Mouse (Mus musculus): ENCODE measurements at regions not wholly inside any gene's neighbourhood (a gene's known extent, or its start where the extent isn't known, plus 50 kb on each side); places are given as distances from the start of the nearest gene placed in this dataset.

GRCm38 (mm10) chr12:27780801-27781200 lies 438.4 kb upstream of the Sox11 start:
- Histone ChIP-seq H3K4me2 (replicated peaks; ENCODE audit: low read depth, low read length) (no peak overlapping the region), H3K9me3 (ENCODE audit: control insufficient read depth, low read length) (no peaks in the 10 kb centered on the region), H3K27ac (ENCODE audit: low read depth, low read length) (no peak overlapping the region), H3K4me3 (ENCODE audit: low read length) (no peak overlapping the region), H3K27me3 (ENCODE audit: control insufficient read depth, insufficient read depth, low read length) (no peaks in the 10 kb centered on the region), H3K9ac (ENCODE audit: low read depth, low read length) (no peak overlapping the region), H3K4me1 (ENCODE audit: control insufficient read depth, insufficient read depth, low read length) (no peaks in the 10 kb centered on the region), H3K36me3 (ENCODE audit: control insufficient read depth, insufficient read depth, low read length) (no peaks in the 10 kb centered on the region)
- WGBS, result 97% methylated on average over 1 of the region's 1 CpGs
- ATAC-seq (ENCODE audit: low FRiP score, low TSS enrichment), result no peak

- ATAC-seq (ENCODE audit: low FRiP score, low TSS enrichment), result peak; percentile 68
Observed at GRCm38 (mm10) chr12:27765948-27766347, 423.6 kb upstream of the Sox11 start.

GRCm38 (mm10) chr12:27759016-27759415 lies 416.6 kb upstream of the Sox11 start:
- H3K9me3 ChIP-seq (ENCODE audit: control insufficient read depth, low read length), result peaks cover 4% of the 10 kb centered on the region; the same call in 1 of the 2 replicates
- ATAC-seq (ENCODE audit: low FRiP score, low TSS enrichment), result no peak
- H3K9ac ChIP-seq (ENCODE audit: low read depth, low read length), result no peak overlapping the region
- H3K27me3 ChIP-seq (ENCODE audit: control insufficient read depth, insufficient read depth, low read length), result no peaks in the 10 kb centered on the region
- no peak overlapping the region for H3K4me3 ChIP-seq (ENCODE audit: low read length)
- no peaks in the 10 kb centered on the region for H3K4me1 ChIP-seq (ENCODE audit: control insufficient read depth, insufficient read depth, low read length)
- no peaks in the 10 kb centered on the region for H3K36me3 ChIP-seq (ENCODE audit: control insufficient read depth, insufficient read depth, low read length)
- H3K4me2 ChIP-seq (replicated peaks; ENCODE audit: low read depth, low read length), result no peak overlapping the region
- no peak overlapping the region for H3K27ac ChIP-seq (ENCODE audit: low read depth, low read length)

More at GRCm38 (mm10) chr12:27765948-27766347, 423.6 kb upstream of the Sox11 start:
- H3K27me3 ChIP-seq (ENCODE audit: control insufficient read depth, insufficient read depth, low read length), result no peaks in the 10 kb centered on the region
- no peak overlapping the region for H3K9ac ChIP-seq (ENCODE audit: low read depth, low read length)
- H3K9me3 ChIP-seq (ENCODE audit: control insufficient read depth, low read length), result no peaks in the 10 kb centered on the region
- no peak overlapping the region for H3K27ac ChIP-seq (ENCODE audit: low read depth, low read length)
- H3K4me3 ChIP-seq (ENCODE audit: low read length), result no peak overlapping the region
- 5% methylated on average over 1 of the region's 1 CpGs for WGBS
- no peaks in the 10 kb centered on the region for H3K36me3 ChIP-seq (ENCODE audit: control insufficient read depth, insufficient read depth, low read length)
- H3K4me2 ChIP-seq (replicated peaks; ENCODE audit: low read depth, low read length), result no peak overlapping the region
- 0 out of 2 replicates have a peak, but pooled peaks cover 6% of the 10 kb centered on the region for H3K4me1 ChIP-seq (ENCODE audit: control insufficient read depth, insufficient read depth, low read length)

- H3K27ac ChIP-seq (ENCODE audit: low read depth, low read length), result no peak overlapping the region
- H3K36me3 ChIP-seq (ENCODE audit: control insufficient read depth, insufficient read depth, low read length), result no peaks in the 10 kb centered on the region
- ATAC-seq (ENCODE audit: low FRiP score, low TSS enrichment), result peak; percentile 86
- peaks cover 4% of the 10 kb centered on the region; the same call in 1 of the 2 replicates for H3K9me3 ChIP-seq (ENCODE audit: control insufficient read depth, low read length)
- H3K4me1 ChIP-seq (ENCODE audit: control insufficient read depth, insufficient read depth, low read length), result no peaks in the 10 kb centered on the region
- no peak overlapping the region for H3K4me3 ChIP-seq (ENCODE audit: low read length)
- H3K27me3 ChIP-seq (ENCODE audit: control insufficient read depth, insufficient read depth, low read length), result no peaks in the 10 kb centered on the region
- no peak overlapping the region for H3K4me2 ChIP-seq (replicated peaks; ENCODE audit: low read depth, low read length)
- H3K9ac ChIP-seq (ENCODE audit: low read depth, low read length), result no peak overlapping the region
Observed at GRCm38 (mm10) chr12:27757641-27758040, 415.3 kb upstream of the Sox11 start.

GRCm38 (mm10) chr12:27724619-27725200 lies 382.3 kb upstream of the Sox11 start:
- Histone ChIP-seq H3K9ac (ENCODE audit: low read depth, low read length) (no peak overlapping the region), H3K36me3 (ENCODE audit: control insufficient read depth, insufficient read depth, low read length) (no peaks in the 10 kb centered on the region), H3K4me1 (ENCODE audit: control insufficient read depth, insufficient read depth, low read length) (no peaks in the 10 kb centered on the region), H3K9me3 (ENCODE audit: control insufficient read depth, low read length) (no peaks in the 10 kb centered on the region), H3K4me2 (replicated peaks; ENCODE audit: low read depth, low read length) (no peak overlapping the region), H3K27ac (ENCODE audit: low read depth, low read length) (no peak overlapping the region), H3K4me3 (ENCODE audit: low read length) (no peak overlapping the region), H3K27me3 (ENCODE audit: control insufficient read depth, insufficient read depth, low read length) (no peaks in the 10 kb centered on the region)
- ATAC-seq (ENCODE audit: low FRiP score, low TSS enrichment), result no peak
- WGBS, result 66% methylated on average over 5 of the region's 5 CpGs

- no peaks in the 10 kb centered on the region for H3K27me3 ChIP-seq (ENCODE audit: control insufficient read depth, insufficient read depth, low read length)
- H3K27ac ChIP-seq (ENCODE audit: low read depth, low read length), result no peak overlapping the region
- H3K4me3 ChIP-seq (ENCODE audit: low read length), result no peak overlapping the region
- no peak overlapping the region for H3K9ac ChIP-seq (ENCODE audit: low read depth, low read length)
- no peaks in the 10 kb centered on the region for H3K36me3 ChIP-seq (ENCODE audit: control insufficient read depth, insufficient read depth, low read length)
- H3K9me3 ChIP-seq (ENCODE audit: control insufficient read depth, low read length), result no peaks in the 10 kb centered on the region
- H3K4me2 ChIP-seq (replicated peaks; ENCODE audit: low read depth, low read length), result no peak overlapping the region
- ATAC-seq (ENCODE audit: low FRiP score, low TSS enrichment), result no peak
- no peaks in the 10 kb centered on the region for H3K4me1 ChIP-seq (ENCODE audit: control insufficient read depth, insufficient read depth, low read length)
Observed at GRCm38 (mm10) chr12:27680459-27680858, 338.1 kb upstream of the Sox11 start.

GRCm38 (mm10) chr12:27673404-27673803 lies 331.0 kb upstream of the Sox11 start:
- no peaks in the 10 kb centered on the region for H3K27me3 ChIP-seq (ENCODE audit: control insufficient read depth, insufficient read depth, low read length)
- no peaks in the 10 kb centered on the region for H3K36me3 ChIP-seq (ENCODE audit: control insufficient read depth, insufficient read depth, low read length)
- no peak overlapping the region for H3K4me2 ChIP-seq (replicated peaks; ENCODE audit: low read depth, low read length)
- no peak overlapping the region for H3K4me3 ChIP-seq (ENCODE audit: low read length)
- H3K27ac ChIP-seq (ENCODE audit: low read depth, low read length), result no peak overlapping the region
- H3K9ac ChIP-seq (ENCODE audit: low read depth, low read length), result no peak overlapping the region
- no peak for ATAC-seq (ENCODE audit: low FRiP score, low TSS enrichment)
- no peaks in the 10 kb centered on the region for H3K9me3 ChIP-seq (ENCODE audit: control insufficient read depth, low read length)
- H3K4me1 ChIP-seq (ENCODE audit: control insufficient read depth, insufficient read depth, low read length), result no peaks in the 10 kb centered on the region

- H3K27ac ChIP-seq (ENCODE audit: low read depth, low read length), result no peak overlapping the region
- H3K4me1 ChIP-seq (ENCODE audit: control insufficient read depth, insufficient read depth, low read length), result no peaks in the 10 kb centered on the region
- H3K9ac ChIP-seq (ENCODE audit: low read depth, low read length), result no peak overlapping the region
- ATAC-seq (ENCODE audit: low FRiP score, low TSS enrichment), result no peak
- H3K4me2 ChIP-seq (replicated peaks; ENCODE audit: low read depth, low read length), result no peak overlapping the region
- H3K4me3 ChIP-seq (ENCODE audit: low read length), result no peak overlapping the region
- no peaks in the 10 kb centered on the region for H3K36me3 ChIP-seq (ENCODE audit: control insufficient read depth, insufficient read depth, low read length)
- no peaks in the 10 kb centered on the region for H3K9me3 ChIP-seq (ENCODE audit: control insufficient read depth, low read length)
- no peaks in the 10 kb centered on the region for H3K27me3 ChIP-seq (ENCODE audit: control insufficient read depth, insufficient read depth, low read length)
- WGBS, result 59% methylated on average over 9 of the region's 9 CpGs
Observed at GRCm38 (mm10) chr12:27670650-27671084, 328.3 kb upstream of the Sox11 start.

GRCm38 (mm10) chr12:27670190-27670589 lies 327.8 kb upstream of the Sox11 start:
- H3K9me3 ChIP-seq (ENCODE audit: control insufficient read depth, low read length), result no peaks in the 10 kb centered on the region
- H3K27ac ChIP-seq (ENCODE audit: low read depth, low read length), result no peak overlapping the region
- WGBS, result 79% methylated on average over 7 of the region's 7 CpGs
- no peak overlapping the region for H3K9ac ChIP-seq (ENCODE audit: low read depth, low read length)
- no peaks in the 10 kb centered on the region for H3K36me3 ChIP-seq (ENCODE audit: control insufficient read depth, insufficient read depth, low read length)
- no peaks in the 10 kb centered on the region for H3K4me1 ChIP-seq (ENCODE audit: control insufficient read depth, insufficient read depth, low read length)
- no peak overlapping the region for H3K4me2 ChIP-seq (replicated peaks; ENCODE audit: low read depth, low read length)
- no peaks in the 10 kb centered on the region for H3K27me3 ChIP-seq (ENCODE audit: control insufficient read depth, insufficient read depth, low read length)
- no peak for ATAC-seq (ENCODE audit: low FRiP score, low TSS enrichment)
- H3K4me3 ChIP-seq (ENCODE audit: low read length), result no peak overlapping the region

All from kidney, embryonic 14.5 days (tissue).